Mouse (Mus musculus) stomach, postnatal 0 days (tissue): ENCODE results near the gene Pdcd11. TPM values are rescaled to one million over a fixed set of nuclear protein-coding genes. Genes with fewer than 3 reads are reported as not detected.
A peak's percentile ranks its signal among the peaks of the same experiment; 100 is the strongest.

Experiments used
- ATAC-seq: fragments of 200-750 bp; cut with Nextera tagmentation; 2 replicates; pipeline ENCODE4 v1.8.0; 2017; ENCODE audit not compliant: low FRiP score, low TSS enrichment
- DNase-seq: peaks from one replicate; pipeline ENCODE4 v3.0.0-alpha.2; 2016; ENCODE audit warnings: low spot score
- H3K27ac ChIP-seq: fragments of 300-500 bp; sonication (generic); replicated peaks from 2 replicates; pipeline ENCODE4 v1.5.1; 2014; ENCODE audit warnings: mild to moderate bottlenecking, control low read depth
- H3K27me3 ChIP-seq: fragments of 300-500 bp; sonication (generic); 2 replicates; pipeline ENCODE4 v1.6.1; 2014; ENCODE audit warnings: low read length; ENCODE audit not compliant: control insufficient read depth, insufficient read depth
- H3K36me3 ChIP-seq: fragments of 300-500 bp; sonication (generic); 2 replicates; pipeline ENCODE4 v1.6.1; 2014; ENCODE audit warnings: low read length, mixed read lengths; ENCODE audit not compliant: control insufficient read depth, insufficient read depth
- H3K4me1 ChIP-seq: fragments of 300-500 bp; sonication (generic); replicated peaks from 2 replicates; pipeline ENCODE4 v1.6.1; 2014; ENCODE audit warnings: antibody characterized with exemption; ENCODE audit not compliant: control insufficient read depth, insufficient read depth
- H3K4me2 ChIP-seq: fragments of 300-500 bp; sonication (generic); replicated peaks from 2 replicates; pipeline ENCODE4 v1.6.1; 2014; ENCODE audit warnings: low read depth, mild to moderate bottlenecking, control low read depth, moderate library complexity
- H3K4me3 ChIP-seq: fragments of 300-500 bp; sonication (generic); 2 replicates; pipeline ENCODE4 v1.5.1; 2014; ENCODE audit warnings: low read depth, low read length, control low read depth
- H3K9ac ChIP-seq: fragments of 300-500 bp; sonication (generic); 2 replicates; pipeline ENCODE4 v1.6.1; 2014; ENCODE audit warnings: mild to moderate bottlenecking, low read length, control low read depth, mixed read lengths
- H3K9me3 ChIP-seq: fragments of 300-500 bp; sonication (generic); 2 replicates; pipeline ENCODE4 v1.6.1; 2016; ENCODE audit warnings: low read length; ENCODE audit not compliant: control insufficient read depth
- CTCF ChIP-seq: IDR thresholded peaks from 2 replicates; pipeline ENCODE4 v1.5.1; 2016; ENCODE audit warnings: antibody characterized with exemption, low read depth, mild to moderate bottlenecking, moderate library complexity
- EP300 ChIP-seq: optimal IDR thresholded peaks from 2 replicates; pipeline ENCODE3; 2016; ENCODE audit warnings: antibody characterized with exemption
- WGBS: fragments of 180-500 bp; shearing (Covaris S2); extraction: QIAGEN DNeasy Blood & Tissue Kit; methylation state at CpG from one replicate; pipeline ENCODE4 v1.1.7; 2014; 5-methylcytosine and 5-hydroxymethylcytosine counted together
- polyA plus RNA-seq: library from polyadenylated mRNA; unstranded; fragments of >200 nt; fragmentation: Nextera tagmentation; extraction: Ambion mirVana; gene quantifications from 2 replicates; pipeline ENCODE4 v1.2.1, GENCODE M21; 2015

Gene Pdcd11
- polyA plus RNA-seq, 1 experiment from 2014 or later: 4.2 TPM

DNA sequence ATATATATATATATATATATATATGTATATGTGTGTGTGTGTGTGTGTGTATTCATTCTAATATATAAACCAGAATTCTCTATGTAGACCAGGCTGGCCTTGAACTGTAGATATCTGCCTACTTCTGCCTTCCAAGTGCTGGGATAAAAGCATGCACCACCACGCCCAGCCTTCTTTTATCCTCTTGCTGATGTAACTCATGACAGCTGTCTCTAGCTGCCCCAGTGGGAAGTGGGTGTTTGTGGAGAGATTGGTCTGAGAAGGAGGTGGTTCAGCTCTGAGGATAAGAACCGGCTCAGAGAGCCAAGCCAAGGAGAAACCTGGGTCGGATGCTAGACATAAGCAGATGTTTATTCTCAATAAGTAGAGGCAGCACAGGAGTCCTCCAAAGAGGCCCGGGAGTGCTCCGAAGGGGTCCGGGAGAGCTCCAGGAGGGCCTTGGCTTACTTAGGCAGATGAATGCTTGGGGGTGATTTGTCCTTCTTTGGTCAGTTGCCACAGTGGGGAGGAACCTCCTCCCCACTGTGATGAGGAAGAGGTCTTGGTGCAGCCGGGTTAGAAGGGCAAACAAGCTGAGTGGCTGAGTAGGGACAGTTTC is 77.1 kb downstream of the Pdcd11 start:
- ATAC-seq: no peak
- DNase-seq: no peak
- Histone ChIP-seq H3K9ac (no peak overlapping the region), H3K4me2 (0 out of 2 replicates have a peak overlapping the region, but pooled peaks have one; percentile 1), H3K9me3 (no peaks in the 10 kb centered on the region), H3K27ac (no peak overlapping the region), H3K27me3 (no peaks in the 10 kb centered on the region), H3K4me1 (0 out of 2 replicates have a peak, but pooled peaks cover 2% of the 10 kb centered on the region), H3K4me3 (no peak overlapping the region), H3K36me3 (no peaks in the 10 kb centered on the region)
- WGBS: 40% methylated on average over 7 of the region's 7 CpGs
- TF ChIP-seq CTCF: no peak
- no peak for TF ChIP-seq EP300

DNA sequence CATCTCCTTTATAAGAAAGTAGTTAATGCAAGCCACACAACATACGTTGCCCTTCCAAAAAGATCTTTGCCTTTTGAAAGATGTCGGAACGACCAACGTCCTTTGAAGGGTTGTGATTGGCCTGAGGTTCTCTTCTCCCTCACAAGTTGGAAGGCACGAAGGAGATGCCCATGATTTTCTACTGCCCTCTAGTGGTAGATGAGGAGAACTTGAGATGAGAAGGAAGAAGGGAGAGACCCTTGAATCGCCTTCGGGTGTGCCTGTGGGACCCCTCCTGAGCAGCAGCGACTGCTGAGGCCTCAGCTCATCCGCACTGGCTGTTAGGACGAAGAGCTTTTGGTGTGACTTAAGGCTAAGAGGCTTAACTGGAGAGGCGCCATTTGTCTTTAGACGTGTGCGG is 77.7 kb downstream of the Pdcd11 start:
- TF ChIP-seq EP300 (no peak), CTCF (peak; percentile 94)
- Histone ChIP-seq H3K4me1 (0 out of 2 replicates have a peak, but pooled peaks cover 2% of the 10 kb centered on the region), H3K36me3 (no peaks in the 10 kb centered on the region), H3K27ac (no peak overlapping the region), H3K9ac (no peak overlapping the region), H3K4me2 (peak overlapping the region; percentile 44), H3K27me3 (no peaks in the 10 kb centered on the region), H3K4me3 (0 out of 2 replicates have a peak overlapping the region, but pooled peaks have one; percentile 17), H3K9me3 (no peaks in the 10 kb centered on the region)
- DNase-seq (no peak), ATAC-seq (peak; percentile 40; the same call in 1 of the 2 replicates)
- WGBS: 12% methylated on average over 13 of the region's 13 CpGs

DNA sequence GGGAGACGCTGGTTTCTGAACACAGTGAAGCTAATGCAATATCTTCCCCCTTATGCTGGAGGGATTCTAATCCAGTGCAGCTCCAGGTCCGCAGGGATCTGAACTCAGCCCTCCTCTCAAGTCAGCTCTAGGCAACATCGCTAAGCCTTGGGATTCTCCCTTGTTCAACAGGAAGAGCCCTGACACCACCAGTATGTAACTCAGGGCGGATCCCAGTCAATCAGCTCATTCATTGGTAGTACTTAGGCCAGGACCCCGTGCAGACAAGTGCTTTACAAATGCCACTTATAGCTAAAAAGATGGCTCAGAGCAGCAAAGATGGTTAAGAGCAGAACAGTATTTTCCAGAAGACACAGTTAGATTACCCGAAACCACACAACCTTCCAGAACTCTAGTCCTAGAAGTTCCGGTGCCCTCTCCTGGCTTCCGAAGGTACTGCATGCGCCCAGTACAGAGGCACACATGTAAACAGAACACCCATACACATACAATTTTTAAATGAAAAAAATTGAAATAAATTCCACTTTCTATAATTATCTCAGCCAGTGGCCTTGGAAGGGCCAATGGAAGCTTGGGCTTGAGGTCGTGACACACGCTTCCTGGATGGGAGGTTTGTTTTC is 78.3 kb downstream of the Pdcd11 start:
- no peaks in the 10 kb centered on the region for H3K9me3 ChIP-seq
- no peaks in the 10 kb centered on the region for H3K27me3 ChIP-seq
- H3K4me3 ChIP-seq: peak overlapping the region; percentile 17; the same call in 1 of the 2 replicates
- H3K4me1 ChIP-seq: 0 out of 2 replicates have a peak, but pooled peaks cover 2% of the 10 kb centered on the region
- no peaks in the 10 kb centered on the region for H3K36me3 ChIP-seq
- no peak overlapping the region for H3K27ac ChIP-seq
- ATAC-seq (peak; percentile 68), DNase-seq (peak; percentile 83)
- WGBS: 23% methylated on average over 11 of the region's 11 CpGs
- TF ChIP-seq CTCF (peak; percentile 90), EP300 (no peak)
- no peak overlapping the region for H3K9ac ChIP-seq
- H3K4me2 ChIP-seq: peak overlapping the region; percentile 44

DNA sequence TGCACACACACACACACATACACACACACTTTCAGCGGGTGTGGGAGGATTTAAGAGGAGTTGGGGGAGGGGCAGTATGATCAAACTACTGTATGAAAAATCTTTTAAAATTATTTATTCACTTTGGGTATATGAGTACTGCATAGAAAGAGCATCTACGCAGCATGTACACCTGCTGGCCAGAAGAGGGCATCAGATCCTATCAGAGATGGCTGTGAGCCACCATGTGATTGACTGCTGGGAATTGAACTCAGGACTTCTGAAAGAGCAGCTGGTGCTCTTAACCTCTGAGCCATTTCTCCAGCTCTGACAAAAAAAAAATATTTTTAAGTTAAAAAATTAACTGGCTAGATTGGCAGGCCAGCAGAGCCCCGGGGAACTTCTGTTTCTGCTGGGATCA is 83.9 kb downstream of the Pdcd11 start:
- Histone ChIP-seq H3K27ac (no peak overlapping the region), H3K9me3 (no peaks in the 10 kb centered on the region), H3K9ac (no peak overlapping the region), H3K36me3 (no peaks in the 10 kb centered on the region), H3K27me3 (no peaks in the 10 kb centered on the region), H3K4me1 (0 out of 2 replicates have a peak, but pooled peaks cover 3% of the 10 kb centered on the region), H3K4me2 (no peak overlapping the region), H3K4me3 (no peak overlapping the region)
- ATAC-seq: no peak
- peak; percentile 74 for TF ChIP-seq CTCF
- no peak for TF ChIP-seq EP300
- no peak for DNase-seq
- WGBS: 51% methylated on average over 3 of the region's 3 CpGs

DNA sequence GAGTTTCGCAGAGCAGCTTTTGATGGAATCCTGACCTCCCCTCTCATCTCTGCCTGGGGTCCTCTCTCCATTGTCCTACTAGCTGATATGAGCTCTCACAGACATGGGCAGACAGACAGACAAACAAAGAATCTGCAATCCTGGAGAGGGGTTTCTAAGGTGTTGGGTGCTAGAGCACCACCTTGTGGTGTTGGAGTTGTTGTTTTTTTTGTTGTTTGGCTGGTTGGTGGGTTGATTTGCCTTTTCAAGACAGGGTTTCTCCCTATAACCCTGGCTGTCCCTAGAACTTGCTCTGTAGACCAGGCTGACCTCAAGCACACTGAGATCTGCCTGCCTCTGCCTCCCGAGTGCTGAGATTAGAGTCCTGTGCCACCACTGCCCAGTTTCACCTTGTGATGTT is 84.9 kb downstream of the Pdcd11 start:
- Histone ChIP-seq H3K27ac (no peak overlapping the region), H3K4me1 (0 out of 2 replicates have a peak, but pooled peaks cover 3% of the 10 kb centered on the region), H3K4me2 (no peak overlapping the region), H3K36me3 (no peaks in the 10 kb centered on the region), H3K9me3 (no peaks in the 10 kb centered on the region), H3K27me3 (no peaks in the 10 kb centered on the region), H3K4me3 (no peak overlapping the region), H3K9ac (no peak overlapping the region)
- WGBS: 59% methylated on average over 2 of the region's 2 CpGs
- DNase-seq: no peak
- ATAC-seq: no peak
- TF ChIP-seq EP300 (no peak), CTCF (peak; percentile 51)
